Mouse (Mus musculus) neural tube, embryonic 13.5 days (tissue): ENCODE measurements around the gene Tedc1. TPM values are rescaled to one million over a fixed set of nuclear protein-coding genes. Genes with fewer than 3 reads are reported as not detected.
A peak's percentile ranks its signal among the peaks of the same experiment; 100 is the strongest.

Experiments used
- ATAC-seq: fragments of 200-750 bp; cut with Nextera tagmentation; 2 replicates; pipeline ENCODE4 v1.8.0; 2017; ENCODE audit warnings: low read depth, mild to moderate bottlenecking, moderate TSS enrichment, moderate library complexity
- H3K27ac ChIP-seq: fragments of 300-500 bp; sonication (generic); replicated peaks from 2 replicates; pipeline ENCODE4 v1.5.1; 2015; ENCODE audit warnings: moderate library complexity, mild to moderate bottlenecking, inconsistent platforms
- H3K27me3 ChIP-seq: fragments of 300-500 bp; sonication (generic); 2 replicates; pipeline ENCODE4 v1.6.1; 2015; ENCODE audit warnings: mild to moderate bottlenecking, inconsistent platforms
- H3K36me3 ChIP-seq: fragments of 300-500 bp; sonication (generic); 2 replicates; pipeline ENCODE4 v1.6.1; 2015; ENCODE audit warnings: mild to moderate bottlenecking, inconsistent platforms
- H3K4me1 ChIP-seq: fragments of 300-500 bp; sonication (generic); replicated peaks from 2 replicates; pipeline ENCODE4 v1.6.1; 2015; ENCODE audit warnings: inconsistent platforms
- H3K4me2 ChIP-seq: fragments of 300-500 bp; sonication (generic); 2 replicates; pipeline ENCODE4 v1.6.1; 2015; ENCODE audit warnings: inconsistent platforms, mild to moderate bottlenecking, moderate library complexity
- H3K4me3 ChIP-seq: fragments of 300-500 bp; sonication (generic); 2 replicates; pipeline ENCODE4 v1.5.1; 2015; ENCODE audit warnings: mild to moderate bottlenecking, inconsistent platforms
- H3K9ac ChIP-seq: fragments of 300-500 bp; sonication (generic); 2 replicates; pipeline ENCODE4 v1.6.1; 2015; ENCODE audit warnings: moderate library complexity, mild to moderate bottlenecking, inconsistent platforms
- H3K9me3 ChIP-seq: fragments of 300-500 bp; sonication (generic); 2 replicates; pipeline ENCODE4 v1.6.1; 2016; ENCODE audit warnings: inconsistent platforms
- WGBS: fragments of 180-500 bp; shearing (Covaris S2); methylation state at CpG from one replicate; pipeline ENCODE4 v1.1.7; 2015; 5-methylcytosine and 5-hydroxymethylcytosine counted together
- polyA plus RNA-seq: library from polyadenylated mRNA; unstranded; fragments of >200 nt; fragmentation: Nextera tagmentation; extraction: Ambion mirVana; gene quantifications from 2 replicates; pipeline ENCODE4 v1.2.1, GENCODE M21; 2015

The Tedc1 gene
- polyA plus RNA-seq, 1 experiment from 2014 or later = 18.7 TPM

DNA sequence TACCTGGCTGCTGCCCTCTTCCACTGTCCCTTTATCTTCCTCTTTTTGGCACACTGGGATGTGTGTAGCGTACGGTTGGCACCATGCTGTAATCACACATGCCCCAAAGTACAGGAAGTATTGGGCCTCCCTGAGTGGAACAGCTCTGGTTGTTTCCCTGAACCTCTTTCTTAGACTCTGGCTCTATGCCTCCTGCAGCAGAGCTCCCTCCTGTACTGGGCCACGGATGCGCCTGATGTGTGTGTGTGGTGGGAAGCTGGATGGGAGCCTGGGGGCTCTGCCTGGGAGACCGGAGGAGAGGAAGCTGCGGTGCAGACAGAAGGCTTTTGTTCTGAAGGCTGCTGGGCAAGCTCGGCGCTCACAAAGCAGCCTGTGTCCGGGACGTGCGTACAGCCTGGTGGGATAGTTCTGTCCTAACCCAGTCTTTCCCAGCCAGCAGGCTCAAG lies 7.4 kb downstream of the Tedc1 start:
- Histone ChIP-seq H3K36me3 (peaks cover 4% of the 10 kb centered on the region; the same call in 1 of the 2 replicates), H3K27me3 (no peaks in the 10 kb centered on the region), H3K9ac (no peak overlapping the region), H3K4me1 (peaks cover 8% of the 10 kb centered on the region; the same call in 1 of the 2 replicates), H3K9me3 (no peaks in the 10 kb centered on the region), H3K4me2 (no peak overlapping the region), H3K4me3 (no peak overlapping the region), H3K27ac (peak overlapping the region; percentile 77)
- ATAC-seq = peak; percentile 86
- WGBS = 61% methylated on average over 11 of the region's 11 CpGs

DNA sequence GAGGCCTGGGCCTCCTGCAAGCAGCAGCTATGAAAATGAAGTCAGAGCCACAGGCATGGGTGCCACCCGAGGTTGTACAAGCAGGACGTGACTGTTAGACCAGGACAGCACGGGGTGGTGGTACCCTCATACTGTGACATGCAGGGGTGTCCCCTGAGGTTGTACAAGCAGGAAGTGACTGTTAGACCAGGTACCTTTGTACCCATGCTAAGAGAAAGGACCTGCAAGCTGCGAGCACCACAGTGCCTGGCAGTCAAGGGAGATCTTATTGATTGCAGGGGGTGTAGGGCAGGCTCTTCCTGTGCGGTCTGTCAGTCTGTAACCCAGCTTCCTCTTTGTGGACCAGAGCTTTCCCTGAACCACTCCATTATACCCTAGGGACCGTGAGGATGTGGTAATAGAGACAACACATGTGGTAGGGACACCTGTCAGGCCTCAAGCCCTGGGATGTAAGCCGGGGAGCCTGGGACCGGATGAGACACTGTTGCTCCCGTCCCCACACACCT lies 11.9 kb downstream of the Tedc1 start:
- Histone ChIP-seq H3K27me3 (no peaks in the 10 kb centered on the region), H3K36me3 (0 out of 2 replicates have a peak, but pooled peaks cover 3% of the 10 kb centered on the region), H3K27ac (no peak overlapping the region), H3K4me3 (no peak overlapping the region), H3K9me3 (no peaks in the 10 kb centered on the region), H3K9ac (no peak overlapping the region), H3K4me2 (no peak overlapping the region), H3K4me1 (peaks cover 8% of the 10 kb centered on the region; the same call in 1 of the 2 replicates)
- ATAC-seq = no peak
- WGBS = 84% methylated on average over 9 of the region's 9 CpGs

DNA sequence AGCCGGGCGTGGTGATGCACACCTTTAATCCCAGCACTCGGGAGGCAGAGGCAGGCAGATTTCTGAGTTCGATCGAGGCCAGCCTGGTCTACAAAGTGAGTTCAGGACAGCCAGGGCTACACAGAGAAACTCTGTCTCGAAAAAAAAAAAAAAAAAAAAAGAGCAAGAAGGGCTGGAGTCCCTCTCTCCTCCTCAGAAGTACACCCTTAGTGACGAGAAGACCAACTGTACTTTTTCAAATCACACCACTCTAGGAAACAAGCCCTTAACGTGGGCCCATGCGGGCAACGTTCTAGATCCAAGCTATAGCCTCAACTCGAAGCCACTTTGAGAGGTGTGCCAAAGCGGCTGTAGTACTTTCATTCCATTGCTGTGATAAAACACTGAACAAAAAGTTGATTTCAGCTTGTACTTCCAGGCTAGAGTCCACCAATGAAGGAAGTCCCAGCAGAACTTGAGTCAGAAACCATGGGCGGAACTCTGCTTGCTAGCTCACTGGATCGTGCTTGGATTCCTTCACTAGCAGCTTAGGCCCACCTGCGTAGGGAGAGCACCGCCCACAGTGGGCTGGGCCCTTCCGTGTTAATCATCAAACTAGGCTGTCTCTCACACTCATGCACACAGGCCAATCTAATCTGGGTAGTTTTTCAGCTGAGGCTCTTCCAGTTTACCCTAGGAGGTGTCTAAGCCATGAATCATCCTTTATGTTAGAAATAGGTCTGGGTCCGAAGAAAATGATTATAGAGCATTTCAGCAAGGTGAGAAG lies 20.9 kb downstream of the Tedc1 start:
- Histone ChIP-seq H3K27ac (no peak overlapping the region), H3K27me3 (no peaks in the 10 kb centered on the region), H3K4me1 (no peaks in the 10 kb centered on the region), H3K9me3 (no peaks in the 10 kb centered on the region), H3K36me3 (no peaks in the 10 kb centered on the region), H3K4me2 (no peak overlapping the region), H3K4me3 (no peak overlapping the region), H3K9ac (no peak overlapping the region)
- WGBS = 87% methylated on average over 18 of the region's 18 CpGs
- no peak for ATAC-seq

DNA sequence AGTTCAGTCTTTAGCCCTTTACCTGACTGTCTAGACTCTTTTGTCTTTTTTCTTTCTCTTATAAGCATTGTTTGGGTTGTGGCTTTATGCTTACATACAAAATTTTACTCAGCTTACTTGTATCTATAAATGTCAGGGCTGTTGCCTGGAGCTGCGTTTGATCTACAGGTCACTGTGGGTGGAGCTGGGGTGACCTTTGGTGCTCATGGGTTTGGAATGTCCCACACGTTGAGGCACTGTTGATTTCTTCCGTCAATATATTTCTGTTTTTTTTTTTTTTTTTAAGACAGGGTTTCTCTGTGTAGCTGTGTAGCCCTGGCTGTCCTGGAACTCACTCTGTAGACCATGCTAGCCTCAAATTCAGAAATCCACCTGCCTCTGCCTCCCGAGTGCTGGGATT lies 24.8 kb downstream of the Tedc1 start:
- 72% methylated on average over 4 of the region's 4 CpGs for WGBS
- Histone ChIP-seq H3K9me3 (no peaks in the 10 kb centered on the region), H3K4me3 (no peak overlapping the region)

DNA sequence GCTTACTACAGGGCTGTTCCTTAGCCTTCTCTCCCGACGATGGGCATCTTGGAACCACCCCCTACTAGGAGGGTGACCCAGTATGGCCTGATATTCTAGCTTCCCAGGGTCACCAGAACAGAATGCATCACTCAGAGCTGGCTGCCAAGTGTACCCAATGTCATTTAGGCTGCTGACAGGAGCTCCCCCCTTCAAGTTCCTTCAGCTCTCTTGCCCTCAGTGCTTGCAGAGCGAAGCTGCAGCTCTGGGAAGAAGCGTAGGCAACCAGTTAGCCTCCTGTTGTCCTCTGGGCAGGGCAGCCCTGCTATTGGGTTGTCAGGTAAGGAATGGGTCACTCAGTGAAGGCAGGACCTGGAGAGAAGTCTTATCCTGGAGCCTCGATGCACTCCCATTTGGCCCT lies 28.7 kb downstream of the Tedc1 start:
- 64% methylated on average over 5 of the region's 5 CpGs for WGBS
- Histone ChIP-seq H3K27me3 (peaks cover 5% of the 10 kb centered on the region; the same call in 1 of the 2 replicates), H3K9ac (peak overlapping the region; percentile 87; the same call in 1 of the 2 replicates), H3K4me2 (peak overlapping the region; percentile 93), H3K27ac (no peak overlapping the region), H3K36me3 (peaks cover 18% of the 10 kb centered on the region), H3K4me3 (peak overlapping the region; percentile 70; the same call in 1 of the 2 replicates), H3K9me3 (no peaks in the 10 kb centered on the region), H3K4me1 (peaks cover 29% of the 10 kb centered on the region)
- ATAC-seq = no peak

More for the DNA sequence above, 24.8 kb downstream of the Tedc1 start:
- H3K36me3 ChIP-seq = no peaks in the 10 kb centered on the region
- H3K4me2 ChIP-seq = no peak overlapping the region
- peaks cover 6% of the 10 kb centered on the region for H3K4me1 ChIP-seq
- H3K27ac ChIP-seq = no peak overlapping the region
- 0 out of 2 replicates have a peak, but pooled peaks cover 5% of the 10 kb centered on the region for H3K27me3 ChIP-seq
- ATAC-seq = no peak
- no peak overlapping the region for H3K9ac ChIP-seq

DNA sequence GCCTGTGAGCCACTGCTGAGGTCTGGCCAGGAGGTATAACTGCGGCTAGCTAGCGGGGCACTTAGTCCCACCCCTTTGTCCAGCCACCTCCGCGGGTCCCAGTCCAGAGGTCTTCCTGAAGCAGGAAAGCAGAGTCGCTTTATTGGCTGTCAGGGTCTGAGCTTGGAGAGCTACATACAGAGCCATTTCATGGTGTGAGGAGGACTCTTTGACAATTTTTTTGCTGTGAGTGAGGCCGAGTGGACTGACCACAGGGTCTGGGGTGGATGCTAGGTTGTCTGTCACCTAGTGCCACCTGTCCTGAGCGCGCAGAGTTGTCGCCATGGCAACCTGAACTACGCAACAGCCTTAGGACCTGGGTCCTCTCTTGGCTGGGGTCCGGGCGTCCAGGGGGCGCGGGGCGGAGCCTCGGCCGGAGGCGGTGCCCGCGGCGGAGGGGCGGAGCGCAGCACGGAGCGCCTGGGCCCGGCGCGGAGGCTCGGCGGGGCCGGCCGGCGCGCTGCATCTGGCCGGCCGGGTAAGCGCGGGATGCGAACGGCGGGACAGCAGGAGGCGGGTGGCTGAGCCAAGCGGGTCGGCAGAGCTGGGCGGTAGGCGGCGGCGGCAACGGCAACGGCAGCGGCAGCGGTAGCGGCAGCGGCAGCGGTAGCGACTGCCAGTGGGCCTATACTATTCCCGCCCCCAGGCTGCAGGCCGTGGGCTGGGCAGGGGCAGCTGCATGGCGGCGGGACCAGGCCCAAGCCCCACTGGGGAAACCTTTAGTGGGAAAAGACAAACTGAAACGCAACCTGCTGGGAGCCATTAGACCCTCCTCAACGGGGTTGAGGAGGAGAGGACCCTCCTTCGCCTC lies 29.4 kb downstream of the Tedc1 start, which contains the start of gene Tmem121:
Gene Tmem121 (plus strand): TSS at position 489 of the 850 bp plus-strand sequence.
- ATAC-seq = peak; percentile 70
- Histone ChIP-seq H3K9ac (peak within 1 kb of the TSS; percentile 87), H3K36me3 (peaks cover 26% of the 10 kb centered on the region), H3K4me1 (peaks cover 29% of the 10 kb centered on the region), H3K4me3 (peak within 1 kb of the TSS; percentile 70), H3K27me3 (peaks cover 5% of the 10 kb centered on the region; the same call in 1 of the 2 replicates), H3K27ac (peak within 1 kb of the TSS; percentile 39; the same call in 1 of the 2 replicates), H3K4me2 (peak within 1 kb of the TSS; percentile 93), H3K9me3 (no peaks in the 10 kb centered on the region)
- 1% methylated on average over 56 of the region's 63 CpGs for WGBS

DNA sequence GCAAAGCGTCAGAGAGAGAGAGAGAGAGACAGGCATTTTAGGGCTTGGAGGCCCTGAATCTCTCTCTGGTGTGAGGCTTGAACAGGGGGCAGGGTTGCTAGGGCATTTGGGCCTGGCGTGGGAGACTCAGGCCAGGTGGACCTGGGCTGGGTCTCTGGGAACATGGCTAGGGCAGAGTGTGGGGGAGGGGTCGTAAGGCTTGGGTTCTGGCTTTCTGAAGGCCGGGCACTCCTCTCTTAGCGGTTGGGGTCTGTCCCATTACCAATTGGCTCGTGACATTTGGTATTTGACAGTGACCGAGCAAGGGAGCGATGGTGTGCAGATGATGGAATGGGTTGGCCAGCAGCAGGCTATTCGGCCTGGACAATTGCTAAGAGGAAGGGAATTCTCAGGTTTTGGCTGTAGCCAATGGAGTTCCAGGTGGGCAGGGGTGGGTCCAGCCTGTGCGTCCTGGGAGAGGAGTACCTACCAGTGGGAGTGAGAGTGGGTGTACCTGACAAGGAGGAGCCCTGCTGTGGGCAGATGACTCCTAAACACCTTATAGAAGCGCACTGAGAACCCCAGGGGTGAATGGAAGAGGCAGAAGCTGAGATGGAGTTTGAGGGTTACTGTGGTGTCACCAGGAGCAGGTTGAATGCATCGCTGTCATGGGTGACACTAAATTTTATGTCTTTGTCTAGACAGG lies 30.2 kb downstream of the Tedc1 start:
- peaks cover 5% of the 10 kb centered on the region; the same call in 1 of the 2 replicates for H3K27me3 ChIP-seq
- 39% methylated on average over 12 of the region's 12 CpGs for WGBS
- peak overlapping the region; percentile 87 for H3K9ac ChIP-seq
- peak overlapping the region; percentile 70 for H3K4me3 ChIP-seq
- H3K27ac ChIP-seq = peak overlapping the region; percentile 39; the same call in 1 of the 2 replicates
- no peaks in the 10 kb centered on the region for H3K9me3 ChIP-seq
- peaks cover 34% of the 10 kb centered on the region for H3K36me3 ChIP-seq
- peak overlapping the region; percentile 93 for H3K4me2 ChIP-seq
- peaks cover 29% of the 10 kb centered on the region for H3K4me1 ChIP-seq
- peak; percentile 15; the same call in 1 of the 2 replicates for ATAC-seq

DNA sequence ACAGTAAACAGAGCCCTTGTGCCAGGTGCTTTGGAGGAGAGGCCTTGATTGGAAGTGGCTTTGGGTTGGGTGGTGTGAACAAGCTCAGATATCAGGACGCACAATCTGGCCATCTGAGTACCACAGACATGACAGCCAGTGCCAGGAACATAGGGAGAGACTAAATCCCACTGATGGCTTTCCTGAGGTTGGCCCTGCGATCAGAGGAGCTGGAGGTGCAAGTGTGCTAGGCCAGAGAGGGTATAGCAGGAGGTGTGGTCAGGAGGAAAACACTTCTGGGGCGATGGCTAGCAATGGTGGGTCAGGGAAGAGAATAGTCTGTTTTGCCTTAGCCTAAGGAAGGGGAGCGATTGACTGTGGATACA lies 30.8 kb downstream of the Tedc1 start:
- Histone ChIP-seq H3K36me3 (peaks cover 39% of the 10 kb centered on the region), H3K27ac (peak overlapping the region; percentile 64; the same call in 1 of the 2 replicates), H3K9ac (peak overlapping the region; percentile 87), H3K27me3 (peaks cover 5% of the 10 kb centered on the region; the same call in 1 of the 2 replicates), H3K4me3 (peak overlapping the region; percentile 70), H3K4me1 (peaks cover 29% of the 10 kb centered on the region), H3K4me2 (peak overlapping the region; percentile 93), H3K9me3 (no peaks in the 10 kb centered on the region)
- 55% methylated on average over 4 of the region's 4 CpGs for WGBS
- no peak for ATAC-seq

DNA sequence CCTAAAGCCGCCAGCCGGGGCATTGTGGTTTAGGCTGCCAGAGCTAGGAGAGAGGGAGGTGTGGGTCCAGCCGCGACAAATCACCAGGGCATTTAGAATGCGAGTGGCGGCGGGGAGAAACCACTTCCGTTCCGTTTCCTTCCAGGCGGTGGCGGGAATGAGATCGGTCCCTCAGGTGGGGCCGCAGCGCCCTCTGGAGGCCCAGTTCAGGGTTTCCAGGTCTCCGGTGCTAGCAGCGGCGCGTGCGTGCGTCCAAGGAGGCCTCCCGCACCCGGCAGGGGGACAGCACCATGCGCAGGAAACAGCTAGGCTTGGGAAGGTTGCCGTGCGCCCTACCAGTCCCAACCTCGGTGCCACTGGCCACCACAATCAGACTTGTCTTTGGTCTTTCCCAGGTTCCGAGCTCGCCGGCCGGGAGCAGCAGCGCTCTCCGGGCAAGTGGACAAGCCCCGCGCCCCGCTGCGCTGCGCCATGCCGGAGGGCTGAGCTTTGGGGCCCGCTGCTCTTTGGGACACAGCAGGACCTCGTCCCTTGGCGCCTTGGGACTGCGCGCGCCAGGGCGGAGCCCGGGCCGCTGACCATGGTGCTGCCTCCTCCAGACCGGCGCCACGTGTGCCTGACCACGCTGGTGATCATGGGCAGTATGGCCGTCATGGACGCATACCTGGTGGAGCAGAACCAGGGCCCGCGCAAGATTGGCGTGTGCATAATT lies 31.5 kb downstream of the Tedc1 start:
- Histone ChIP-seq H3K4me1 (peaks cover 29% of the 10 kb centered on the region), H3K4me3 (peak overlapping the region; percentile 70), H3K9ac (peak overlapping the region; percentile 87), H3K9me3 (no peaks in the 10 kb centered on the region), H3K36me3 (peaks cover 46% of the 10 kb centered on the region), H3K27ac (peak overlapping the region; percentile 64), H3K27me3 (peaks cover 5% of the 10 kb centered on the region; the same call in 1 of the 2 replicates), H3K4me2 (peak overlapping the region; percentile 93)
- ATAC-seq = peak; percentile 56
- WGBS = 3% methylated on average over 56 of the region's 56 CpGs

DNA sequence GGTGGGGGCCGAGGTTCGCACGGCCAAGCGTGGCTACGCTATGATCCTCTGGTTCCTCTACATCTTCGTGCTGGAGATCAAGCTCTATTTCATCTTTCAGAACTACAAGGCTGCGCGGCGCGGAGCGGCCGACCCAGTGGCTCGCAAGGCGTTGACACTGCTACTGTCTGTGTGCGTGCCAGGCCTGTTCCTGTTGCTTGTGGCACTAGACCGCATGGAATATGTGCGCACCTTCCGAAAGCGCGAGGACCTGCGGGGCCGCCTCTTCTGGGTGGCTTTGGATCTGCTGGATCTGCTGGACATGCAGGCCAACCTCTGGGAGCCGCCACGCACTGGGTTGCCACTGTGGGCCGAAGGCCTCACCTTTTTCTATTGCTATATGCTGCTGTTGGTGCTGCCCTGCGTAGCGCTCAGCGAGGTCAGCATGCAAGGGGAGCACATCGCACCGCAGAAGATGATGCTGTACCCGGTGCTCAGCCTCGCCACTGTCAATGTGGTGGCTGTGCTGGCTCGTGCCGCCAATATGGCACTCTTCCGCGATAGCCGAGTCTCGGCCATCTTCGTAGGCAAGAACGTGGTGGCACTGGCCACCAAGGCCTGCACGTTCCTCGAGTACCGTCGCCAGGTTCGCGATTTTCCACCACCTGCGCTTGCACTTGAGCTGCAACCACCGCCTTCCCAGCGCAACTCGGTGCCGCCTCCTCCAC lies 32.3 kb downstream of the Tedc1 start:
- 90% methylated on average over 51 of the region's 51 CpGs for whole genome bisulfite sequencing
- Histone ChIP-seq H3K27ac (no peak overlapping the region), H3K27me3 (peaks cover 5% of the 10 kb centered on the region; the same call in 1 of the 2 replicates), H3K4me1 (peaks cover 29% of the 10 kb centered on the region), H3K9ac (no peak overlapping the region), H3K9me3 (no peaks in the 10 kb centered on the region), H3K4me3 (peak overlapping the region; percentile 70), H3K4me2 (peak overlapping the region; percentile 93), H3K36me3 (peaks cover 52% of the 10 kb centered on the region)
- ATAC-seq = no peak
